Mouse (Mus musculus) Patski (cell line): ENCODE results near the gene Calr4. TPM values are rescaled to one million over a fixed set of nuclear protein-coding genes. Genes with fewer than 3 reads are reported as not detected.
A peak's percentile ranks its signal among the peaks of the same experiment; 100 is the strongest.

Experiments
- ATAC-seq: fragments of 100-300 bp; one replicate; pipeline ENCODE4 v1.8.0; 2021
- CTCF ChIA-PET: fragments of 350-600 bp; sonication (Branson Sonifier 250); formaldehyde crosslinking; loops from one replicate; lab custom pipeline; 2022; ENCODE audit warnings: inconsistent platforms; lab: Charles Lee
- POLR2A ChIA-PET: fragments of 350-600 bp; sonication (Branson Sonifier 250); formaldehyde crosslinking; loops from one replicate; lab custom pipeline; 2022; ENCODE audit warnings: antibody characterized with exemption, inconsistent platforms; lab: Charles Lee
- DNase-seq: peaks from one replicate; pipeline ENCODE4 v3.0.0-alpha.2; 2011; ENCODE audit warnings: low read depth, low spot score
- H3K27me3 ChIP-seq: fragments of 371-371 bp; one replicate; pipeline ENCODE4 v1.5.1; 2021
- CTCF ChIP-seq: fragments of 100-300 bp; IDR thresholded peaks from one replicate; pipeline ENCODE4 v1.5.1; 2021
- in situ Hi-C: fragments of 300-500 bp; cut with MboI; formaldehyde crosslinking; loops from 3 replicates; pipeline ENCODE4 v1.11.1; 2018; ENCODE audit warnings: low pct_unique_long_range_greater_than_20kb, mixed read lengths
- polyA plus RNA-seq: library from polyadenylated mRNA; unstranded; gene quantifications from one replicate; pipeline ENCODE4 v1.2.3, GENCODE M21; 2021

Gene Calr4
- polyA plus RNA-seq, 1 experiment from 2014 or later = not detected

DNA sequence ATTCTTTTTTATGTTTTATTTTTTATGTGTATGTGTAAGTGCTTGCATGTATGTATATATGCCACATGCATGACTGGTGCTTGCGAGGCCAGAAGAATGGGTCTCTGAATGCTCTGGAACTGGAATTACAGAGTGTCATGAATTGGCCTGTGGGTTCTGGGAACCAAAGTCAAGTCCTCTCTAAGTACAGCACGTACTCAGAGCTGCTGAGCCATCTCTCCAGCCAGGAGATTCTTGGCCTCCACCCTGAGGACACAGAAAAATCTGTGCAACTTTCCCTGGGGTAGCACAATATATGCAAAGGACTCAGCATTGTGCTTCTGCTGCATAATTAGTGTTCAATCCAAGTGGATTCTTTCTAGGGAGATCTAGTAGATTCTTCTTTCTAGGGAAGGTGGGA, 24.0 kb upstream of the Calr4 start:
- POLR2A ChIA-PET = no interaction called here
- in situ Hi-C loops = no loop called here
- no peaks in the 10 kb centered on the region for H3K27me3 ChIP-seq
- CTCF ChIA-PET = interaction anchor here (1.6 kb wide), 1 partner anchor 31 kb away, joined by 3 read pairs; no protein-coding TSS in a partner anchor
- DNase-seq = no peak
- no peak for ATAC-seq
- TF ChIP-seq CTCF = no peak

DNA sequence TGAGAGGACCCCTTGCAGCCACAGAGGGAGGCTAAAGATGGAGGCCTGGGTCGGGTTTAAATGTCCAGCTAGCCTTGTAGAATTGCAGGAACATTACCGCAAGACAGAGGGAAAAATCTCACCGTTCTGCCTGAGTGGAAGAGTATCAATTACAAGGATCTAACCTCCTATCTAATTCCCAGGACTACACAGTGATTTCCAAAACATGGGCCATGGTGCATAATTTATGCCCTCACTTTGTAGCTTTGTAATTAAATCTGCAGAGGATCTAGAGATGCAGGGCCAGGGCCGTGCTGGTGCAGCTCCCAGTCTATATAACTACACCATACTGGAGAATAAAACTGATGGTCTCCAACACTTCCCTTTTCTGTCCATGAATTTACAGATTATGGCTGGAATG, 23.4 kb upstream of the Calr4 start:
- DNase-seq (no peak), ATAC-seq (no peak)
- in situ Hi-C loops = no loop called here
- TF ChIP-seq CTCF = no peak
- no peaks in the 10 kb centered on the region for H3K27me3 ChIP-seq
- POLR2A ChIA-PET = no interaction called here
- CTCF ChIA-PET = interaction anchor here (1.6 kb wide), 1 partner anchor 30 kb away, joined by 3 read pairs; no protein-coding TSS in a partner anchor

DNA sequence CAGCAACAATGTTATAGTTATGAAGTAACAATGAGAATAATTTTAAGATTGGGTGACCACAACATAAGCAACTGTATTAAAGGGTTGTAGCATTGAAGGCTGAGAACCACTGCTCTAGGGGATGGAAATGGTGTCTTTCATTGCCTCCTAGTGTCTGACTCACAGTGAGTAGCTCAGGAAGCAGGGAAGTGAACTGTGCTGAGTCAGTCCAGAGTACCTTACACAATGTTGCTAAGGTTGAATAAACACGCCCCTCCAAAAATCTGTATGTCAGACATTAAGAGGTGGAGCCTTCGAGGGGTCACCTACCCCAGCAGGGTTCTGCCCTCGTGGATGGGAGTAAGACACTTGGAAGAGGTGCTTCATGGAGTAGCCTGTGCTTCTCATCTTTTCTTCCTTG, 20.3 kb upstream of the Calr4 start:
- no peaks in the 10 kb centered on the region for H3K27me3 ChIP-seq
- no peak for TF ChIP-seq CTCF
- ChIA-PET CTCF (no interaction called here), POLR2A (no interaction called here)
- no peak for DNase-seq
- in situ Hi-C loops = no loop called here
- peak; percentile 71 for ATAC-seq

DNA sequence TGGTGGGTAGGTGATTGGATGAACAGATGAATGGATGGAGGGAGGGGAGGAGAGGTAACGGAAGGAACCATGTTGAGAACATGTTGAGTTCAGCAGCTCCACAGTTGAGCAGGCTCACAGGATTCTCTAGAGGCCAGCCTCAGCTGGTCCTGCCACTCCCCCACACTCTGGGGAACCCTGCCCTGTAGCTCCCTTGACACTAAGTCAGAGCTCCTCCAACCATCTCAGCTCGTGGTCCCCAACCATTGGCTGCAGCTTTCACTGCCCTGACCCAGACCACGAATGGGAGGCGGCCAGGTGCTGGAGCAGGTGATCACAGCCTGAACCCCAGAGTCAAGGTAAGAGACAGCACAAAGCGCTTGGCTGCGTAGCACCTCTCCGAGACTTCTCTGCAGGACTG, 16.3 kb upstream of the Calr4 start:
- CTCF ChIA-PET = no interaction called here

DNA sequence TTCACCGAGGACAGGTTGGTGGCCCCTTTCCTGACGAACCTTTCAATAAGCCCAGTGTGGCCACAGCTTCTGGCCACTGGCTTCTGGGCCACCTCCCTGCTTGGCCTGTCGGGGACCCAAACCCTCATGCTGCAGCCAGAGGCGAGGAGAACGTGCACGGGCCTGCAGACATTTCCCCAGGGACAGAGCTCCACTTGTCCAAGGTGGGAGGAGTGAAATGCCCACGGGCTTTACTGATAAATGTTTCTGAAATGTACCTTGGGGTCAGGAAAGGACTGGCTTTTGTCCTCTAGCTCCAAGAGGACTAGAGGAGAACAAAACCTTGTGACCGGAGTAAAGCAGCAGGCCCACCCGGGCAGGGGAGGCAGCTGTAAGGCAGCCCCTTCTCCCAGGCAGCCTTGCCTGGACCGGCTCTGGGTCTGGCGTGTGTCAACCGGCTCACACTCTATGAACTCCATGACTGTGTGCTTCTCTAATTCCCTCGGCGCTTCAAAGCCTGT, 13.8 kb upstream of the Calr4 start:
- TF ChIP-seq CTCF = no peak
- in situ Hi-C loops = no loop called here
- ATAC-seq (no peak), DNase-seq (no peak)
- no peaks in the 10 kb centered on the region for H3K27me3 ChIP-seq
- ChIA-PET CTCF (interaction anchor here (1.4 kb wide), 1 partner anchor 15 kb away, joined by 3 read pairs; no protein-coding TSS in a partner anchor), POLR2A (no interaction called here)

More for the DNA sequence above, 16.3 kb upstream of the Calr4 start:
- no peaks in the 10 kb centered on the region for H3K27me3 ChIP-seq
- POLR2A ChIA-PET = no interaction called here
- ATAC-seq (no peak), DNase-seq (no peak)
- in situ Hi-C loops = no loop called here
- TF ChIP-seq CTCF = no peak

DNA sequence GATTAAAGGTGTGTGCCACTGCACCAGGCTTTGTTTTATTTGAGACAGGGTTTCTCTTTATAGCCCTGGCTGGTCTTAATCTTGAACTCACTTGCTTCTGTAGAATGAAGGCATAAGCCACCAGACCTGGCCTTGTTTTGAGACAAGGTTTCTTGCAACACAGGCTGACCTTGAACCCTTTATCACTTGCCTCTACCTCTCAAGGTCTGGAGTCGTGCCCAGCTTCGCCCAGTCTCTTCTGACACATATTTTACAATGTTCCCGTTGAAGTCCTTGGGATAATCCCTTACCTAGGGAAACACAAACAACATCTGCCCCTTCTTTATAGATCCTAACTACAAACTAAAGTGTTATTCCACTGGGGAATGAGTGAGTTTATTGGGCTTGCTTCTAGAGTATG, 12.3 kb upstream of the Calr4 start:
- DNase-seq = no peak
- no peaks in the 10 kb centered on the region for H3K27me3 ChIP-seq
- no peak for TF ChIP-seq CTCF
- ChIA-PET CTCF (no interaction called here), POLR2A (no interaction called here)
- in situ Hi-C loops = no loop called here
- no peak for ATAC-seq

DNA sequence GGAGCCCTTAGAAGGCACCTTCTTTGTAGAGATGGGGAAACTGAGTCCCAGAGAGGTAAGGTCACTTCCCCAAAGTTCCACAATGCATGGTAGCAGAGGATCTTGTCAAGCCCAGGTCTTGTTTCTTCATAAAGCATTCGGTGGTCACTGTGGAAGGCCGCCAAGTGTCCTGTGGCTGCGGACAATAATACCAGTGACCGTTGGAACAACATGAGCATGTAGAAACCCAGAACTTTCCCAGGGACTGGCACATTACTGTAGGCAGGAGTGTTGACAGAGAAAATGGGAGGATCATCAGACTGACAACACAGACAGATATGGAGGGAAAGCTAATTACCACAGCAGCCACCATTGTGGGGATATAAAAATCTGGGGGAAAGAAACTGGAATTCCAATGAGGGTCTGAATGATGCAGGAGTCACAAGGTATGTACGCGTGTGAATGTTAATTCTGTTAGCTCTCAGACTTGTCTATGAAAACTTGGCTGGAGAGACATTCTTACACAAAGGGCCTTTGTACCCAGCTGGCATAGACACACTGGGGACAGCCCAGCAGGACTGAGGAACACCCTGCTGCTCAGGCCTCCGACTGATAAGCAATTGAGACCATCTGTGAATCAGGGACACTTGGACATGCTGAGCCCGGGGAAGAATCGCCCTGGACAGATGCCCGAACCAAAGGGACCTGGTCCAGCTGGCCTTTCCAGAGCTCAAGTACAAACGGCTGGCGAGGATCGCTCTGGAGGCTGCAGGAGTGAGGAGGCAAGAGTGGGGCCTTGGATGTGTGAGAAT, 9.3 kb upstream of the Calr4 start:
- TF ChIP-seq CTCF = no peak
- CTCF ChIA-PET = no interaction called here
- ATAC-seq = no peak
- in situ Hi-C loops = no loop called here
- DNase-seq = no peak
- H3K27me3 ChIP-seq = no peaks in the 10 kb centered on the region
- POLR2A ChIA-PET = no interaction called here

DNA sequence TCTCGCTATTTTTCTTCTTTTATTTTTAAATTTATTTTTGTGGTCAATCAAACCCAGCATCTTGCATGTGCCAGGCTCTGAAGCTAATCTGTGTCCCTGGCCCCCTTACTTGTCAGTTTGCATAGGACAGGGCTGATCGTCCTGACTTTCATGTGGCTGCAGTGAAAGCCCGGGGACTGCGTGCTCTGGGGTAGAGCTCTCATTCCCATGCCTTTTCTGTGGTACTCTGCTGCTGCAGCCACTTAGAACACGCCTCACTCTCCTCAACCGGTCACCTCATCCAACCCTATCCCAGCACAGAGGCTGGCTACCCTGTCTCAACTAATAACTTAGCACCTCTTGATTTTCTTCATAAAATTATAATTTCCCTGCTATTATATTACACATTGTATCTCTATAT, 8.7 kb upstream of the Calr4 start:
- no peaks in the 10 kb centered on the region for H3K27me3 ChIP-seq
- ChIA-PET CTCF (no interaction called here), POLR2A (no interaction called here)
- ATAC-seq (no peak), DNase-seq (no peak)
- TF ChIP-seq CTCF = no peak
- in situ Hi-C loops = no loop called here

DNA sequence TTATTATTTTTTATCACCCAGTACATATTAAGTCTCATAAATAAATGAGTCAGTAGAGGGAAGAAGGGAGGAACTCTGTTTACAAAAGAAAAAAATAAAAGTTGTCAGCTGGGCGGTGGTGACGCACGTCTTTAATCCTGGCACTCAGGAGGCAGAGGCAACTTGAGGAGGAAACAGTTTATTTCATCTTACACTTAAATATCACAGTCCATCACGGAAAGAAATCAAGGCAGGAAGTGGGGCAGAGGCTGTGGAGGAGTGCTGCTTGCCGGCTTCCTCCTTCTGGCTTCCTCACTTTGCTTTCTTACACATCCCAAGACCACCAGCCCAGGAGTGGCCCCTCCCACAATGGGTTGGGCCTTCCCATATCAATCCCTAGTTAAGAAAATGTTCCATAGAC, 8.2 kb upstream of the Calr4 start:
- DNase-seq (no peak), ATAC-seq (no peak)
- ChIA-PET CTCF (no interaction called here), POLR2A (no interaction called here)
- in situ Hi-C loops = no loop called here
- no peaks in the 10 kb centered on the region for H3K27me3 ChIP-seq
- no peak for TF ChIP-seq CTCF

DNA sequence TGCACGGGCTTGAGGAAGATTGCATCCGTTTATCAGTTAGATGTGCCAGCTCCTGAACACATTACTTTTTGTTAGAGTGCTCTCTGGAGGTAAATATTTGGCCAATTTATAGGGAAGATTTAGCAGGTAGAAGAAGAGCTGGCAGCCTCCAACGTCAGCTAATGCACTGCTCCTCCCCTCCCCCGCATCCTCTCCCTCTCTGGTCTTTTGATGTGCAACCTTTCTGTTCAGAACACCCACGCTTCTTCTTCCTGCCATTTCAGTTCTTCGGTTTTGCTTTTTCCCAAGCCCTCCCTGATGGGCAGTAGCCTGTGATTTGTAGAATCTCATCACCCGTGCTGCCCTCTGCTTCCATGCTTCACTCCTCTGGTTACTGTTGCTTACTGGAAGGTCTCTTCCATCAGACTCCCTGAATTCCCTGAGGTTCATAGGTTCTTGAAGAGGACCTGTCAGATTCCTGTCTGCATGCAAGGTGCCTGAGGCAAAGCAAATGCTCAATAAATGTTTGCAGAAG, 4.5 kb upstream of the Calr4 start:
- DNase-seq (no peak), ATAC-seq (no peak)
- no peak for TF ChIP-seq CTCF
- H3K27me3 ChIP-seq = no peaks in the 10 kb centered on the region
- ChIA-PET POLR2A (no interaction called here), CTCF (interaction anchor here (1.5 kb wide), 1 partner anchor 14 kb away, joined by 4 read pairs; no protein-coding TSS in a partner anchor)
- in situ Hi-C loops = no loop called here

DNA sequence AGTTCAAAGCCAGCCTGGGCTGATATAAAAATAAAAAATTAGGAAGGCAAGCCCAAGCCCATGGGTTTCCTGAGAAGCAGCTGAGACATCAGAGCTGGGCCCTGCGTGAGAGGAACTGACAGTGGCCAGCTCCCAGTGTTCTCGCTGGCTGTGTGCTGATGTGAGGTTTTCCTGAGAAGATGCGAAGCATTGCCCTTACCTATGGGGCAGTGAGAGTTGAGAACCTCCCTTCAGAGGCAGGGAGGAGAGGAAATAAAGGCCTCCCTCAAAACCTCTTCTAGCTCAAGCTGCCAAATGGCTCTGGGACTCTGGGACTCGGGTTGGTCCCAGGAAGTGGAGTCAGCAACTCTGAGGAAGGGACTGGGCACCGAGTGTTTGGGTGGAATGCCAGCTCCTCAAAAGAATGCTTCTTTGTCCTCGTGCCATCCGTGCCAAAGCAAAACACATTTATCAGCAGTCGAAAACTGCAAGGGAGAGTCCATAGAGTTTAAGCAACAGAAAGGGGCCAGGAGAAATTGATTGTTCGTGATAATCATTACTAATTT, 593 bp downstream of the Calr4 start:
- no peak for TF ChIP-seq CTCF
- no peak for DNase-seq
- H3K27me3 ChIP-seq = no peaks in the 10 kb centered on the region
- in situ Hi-C loops = no loop called here
- POLR2A ChIA-PET = interaction anchor here (0.6 kb wide), 1 partner anchor 574 kb away, joined by 7 read pairs; no protein-coding TSS in a partner anchor
- ATAC-seq = no peak
- CTCF ChIA-PET = no interaction called here
